ENCODE assay signal across 10 mouse cellular contexts in genomic region chr10:25681243-25681642, GRCm38 (mm10).
DNase-seq lines count a peak whose midpoint lies in the region; ATAC-seq and TF ChIP-seq lines count a peak whose summit lies in the region.
"Had no signal": no experiment of that assay in that cellular context is flagged by ENCODE, and none has a peak within 500 bp of the region (broad histone marks: within the 10 kb centered on the region; RNA-seq: fewer than 3 reads in every experiment).

No protein-coding gene starts in this region.

- no peak for TF ChIP-seq POLR2A in thymus, adult 2 months (IDR thresholded peaks at IDR 0.05; ENCODE audit: control insufficient read depth, extremely low read depth, insufficient read depth, low read length, poor library complexity)

- H3K4me2 ChIP-seq in forebrain, embryonic 15.5 days (replicated peaks): no peak overlapping the region
- H3K4me2 ChIP-seq: embryonic facial prominence, embryonic 12.5 days had no signal

- no peak overlapping the region for H3K9ac ChIP-seq in forebrain, embryonic 15.5 days (replicated peaks)
- H3K9ac ChIP-seq: embryonic facial prominence, embryonic 12.5 days had no signal

- intact Hi-C loops in left cerebral cortex, postnatal 36 days (cut with DNase I): loop anchor here (1.0 to 10.0 kb wide), 3 partner anchors 396 to 664 kb away; partner anchors contain the start of genes Gm9767 and Tmem200a

- 14% methylated on average over 6 of the region's 6 CpGs for WGBS in thymus, adult 2 months
- WGBS in forebrain, embryonic 15.5 days: 11% methylated on average over 6 of the region's 6 CpGs

- no peaks in the 10 kb centered on the region for H3K4me1 ChIP-seq in thymus, adult 2 months (replicated peaks; ENCODE audit: control insufficient read depth, insufficient read depth, low read length)
- 0 out of 2 replicates have a peak, but pooled peaks cover 4% of the 10 kb centered on the region for H3K4me1 ChIP-seq in forebrain, embryonic 15.5 days
- H3K4me1 ChIP-seq: embryonic facial prominence, embryonic 12.5 days had no signal

- peak; percentile 41 for DNase-seq in thymus, adult 2 months
- DNase-seq in thymus, adult 18-20 months: no peak
- peak; percentile 10 for DNase-seq in c-Kit-positive CD71-positive TER-119-positive erythroid progenitor cells, embryonic 14.5 days (ENCODE audit: low spot score)
- peak; percentile 66 for DNase-seq in induced T-regulatory cell, adult 2 months (ENCODE audit: low read depth)
- DNase-seq in left cerebral cortex, postnatal 36 days (ENCODE audit: low spot score in 2 of 2): peak; percentile 53 to 55
- peak; percentile 67 for DNase-seq in neural tube, embryonic 10.5 days (ENCODE audit: extremely low spot score, low spot score)
- peak; percentile 37 for DNase-seq in yolk sac, embryonic 10.5 days (ENCODE audit: low spot score)

- H3K27me3 ChIP-seq in thymus, adult 2 months (ENCODE audit: control insufficient read depth, insufficient read depth, low read length): no peaks in the 10 kb centered on the region
- H3K27me3 ChIP-seq in forebrain, embryonic 15.5 days: no peaks in the 10 kb centered on the region
- H3K27me3 ChIP-seq: embryonic facial prominence, embryonic 12.5 days had no signal

- no peaks in the 10 kb centered on the region for H3K9me3 ChIP-seq in forebrain, embryonic 15.5 days
- H3K9me3 ChIP-seq: embryonic facial prominence, embryonic 12.5 days had no signal

- H3K27ac ChIP-seq in thymus, adult 2 months (ENCODE audit: control insufficient read depth, insufficient read depth, low read length): no peak overlapping the region
- no peak overlapping the region for H3K27ac ChIP-seq in forebrain, embryonic 15.5 days (replicated peaks)
- H3K27ac ChIP-seq: embryonic facial prominence, embryonic 12.5 days; macrophage had no signal

- H3K36me3 ChIP-seq in thymus, adult 2 months (ENCODE audit: control insufficient read depth, insufficient read depth, low read length): no peaks in the 10 kb centered on the region
- no peaks in the 10 kb centered on the region for H3K36me3 ChIP-seq in forebrain, embryonic 15.5 days
- H3K36me3 ChIP-seq: embryonic facial prominence, embryonic 12.5 days had no signal

- peak; percentile 53 for ATAC-seq in forebrain, embryonic 15.5 days (replicated peaks)

- H3K4me3 ChIP-seq in thymus, adult 2 months (ENCODE audit: control insufficient read depth, insufficient read depth, low read length): no peak overlapping the region
- H3K4me3 ChIP-seq in forebrain, embryonic 15.5 days: no peak overlapping the region
- H3K4me3 ChIP-seq: embryonic facial prominence, embryonic 12.5 days had no signal

- TF ChIP-seq CTCF in thymus, adult 2 months (IDR thresholded peaks at IDR 0.05; ENCODE audit: borderline replicate concordance, control insufficient read depth, extremely low read depth, insufficient read depth, low read length, poor library complexity): no peak

Comparison
In these comparisons a context has a peak if more than half of its experiments do, and no peak if none do; other contexts are left out.
1. DNase-seq: peak in thymus, adult 2 months (single experiment), c-Kit-positive CD71-positive TER-119-positive erythroid progenitor cells, embryonic 14.5 days (single experiment), induced T-regulatory cell, adult 2 months (single experiment), left cerebral cortex, postnatal 36 days (2 of 2), neural tube, embryonic 10.5 days (single experiment) and yolk sac, embryonic 10.5 days (single experiment); none in thymus, adult 18-20 months (0 of 2).